Mouse (Mus musculus) neural tube, embryonic 12.5 days (tissue): ENCODE results near the gene Mrpl38. TPM values are rescaled to one million over a fixed set of nuclear protein-coding genes. Genes with fewer than 3 reads are reported as not detected.
"Not testable (repeated sequence)": the region's sequence is repeated elsewhere in the genome, so short reads cannot be mapped to it uniquely, and the experiment has no call there.

Experiments
- ATAC-seq: fragments of 200-750 bp; cut with Nextera tagmentation; 2 replicates; pipeline ENCODE4 v1.8.0; 2017; ENCODE audit warnings: low read depth, mild to moderate bottlenecking, moderate TSS enrichment, moderate library complexity; ENCODE audit not compliant: low FRiP score
- H3K27ac ChIP-seq: fragments of 300-500 bp; sonication (generic); 2 replicates; pipeline ENCODE4 v1.5.1; 2016
- H3K27me3 ChIP-seq: fragments of 300-500 bp; sonication (generic); replicated peaks from 2 replicates; pipeline ENCODE4 v1.6.1; 2016; ENCODE audit warnings: mild to moderate bottlenecking
- H3K36me3 ChIP-seq: fragments of 300-500 bp; sonication (generic); 2 replicates; pipeline ENCODE4 v1.6.1; 2016; ENCODE audit warnings: mild to moderate bottlenecking
- H3K4me1 ChIP-seq: fragments of 300-500 bp; sonication (generic); 2 replicates; pipeline ENCODE4 v1.6.1; 2016
- H3K4me2 ChIP-seq: fragments of 300-500 bp; sonication (generic); replicated peaks from 2 replicates; pipeline ENCODE4 v1.6.1; 2016; ENCODE audit warnings: mild to moderate bottlenecking
- H3K4me3 ChIP-seq: fragments of 300-500 bp; sonication (generic); 2 replicates; pipeline ENCODE4 v1.5.1; 2016
- H3K9ac ChIP-seq: fragments of 300-500 bp; sonication (generic); 2 replicates; pipeline ENCODE4 v1.6.1; 2016; ENCODE audit warnings: mild to moderate bottlenecking
- H3K9me3 ChIP-seq: fragments of 300-500 bp; sonication (generic); 2 replicates; pipeline ENCODE4 v1.6.1; 2016; ENCODE audit warnings: mild to moderate bottlenecking
- WGBS: fragments of 180-500 bp; shearing (Covaris S2); methylation state at CpG from one replicate; pipeline ENCODE4 v1.1.7; 2016; 5-methylcytosine and 5-hydroxymethylcytosine counted together
- polyA plus RNA-seq: library from polyadenylated mRNA; unstranded; fragments of >200 nt; fragmentation: Nextera tagmentation; extraction: Ambion mirVana; gene quantifications from 2 replicates; pipeline ENCODE4 v1.2.1, GENCODE M21; 2016

The Mrpl38 gene
- polyA plus RNA-seq, 1 experiment from 2014 or later = 83.7 TPM

DNA sequence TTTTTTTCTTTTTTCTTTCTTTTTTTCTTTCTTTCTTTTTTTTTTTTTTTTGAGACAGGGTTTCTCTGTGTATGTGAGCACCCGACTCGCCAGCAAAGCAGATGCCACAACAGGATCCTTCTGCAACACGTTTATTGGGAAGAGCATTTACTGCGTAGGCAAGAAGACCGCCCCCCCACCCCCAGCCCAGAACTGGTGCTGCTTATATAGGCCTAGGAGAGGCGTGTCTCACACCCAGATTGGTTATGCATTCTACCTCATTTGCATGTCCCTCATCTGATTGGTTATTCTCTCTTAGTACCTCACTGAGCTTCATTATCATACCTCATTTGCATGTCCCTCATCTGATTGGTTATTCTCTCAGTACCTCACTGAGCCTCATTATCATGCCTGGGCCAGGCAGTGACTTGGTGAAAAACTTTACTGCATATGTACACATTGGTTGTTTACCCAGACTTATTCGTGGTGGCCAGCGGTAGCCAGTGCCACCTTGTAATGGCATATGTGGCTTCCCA, 16.9 kb downstream of the Mrpl38 start:
- not testable (repeated sequence) for H3K9me3 ChIP-seq, H3K27ac ChIP-seq, H3K4me1 ChIP-seq, H3K27me3 ChIP-seq, H3K9ac ChIP-seq, H3K4me3 ChIP-seq, ATAC-seq, H3K4me2 ChIP-seq, H3K36me3 ChIP-seq
- 88% methylated on average over 8 of the region's 8 CpGs for WGBS

DNA sequence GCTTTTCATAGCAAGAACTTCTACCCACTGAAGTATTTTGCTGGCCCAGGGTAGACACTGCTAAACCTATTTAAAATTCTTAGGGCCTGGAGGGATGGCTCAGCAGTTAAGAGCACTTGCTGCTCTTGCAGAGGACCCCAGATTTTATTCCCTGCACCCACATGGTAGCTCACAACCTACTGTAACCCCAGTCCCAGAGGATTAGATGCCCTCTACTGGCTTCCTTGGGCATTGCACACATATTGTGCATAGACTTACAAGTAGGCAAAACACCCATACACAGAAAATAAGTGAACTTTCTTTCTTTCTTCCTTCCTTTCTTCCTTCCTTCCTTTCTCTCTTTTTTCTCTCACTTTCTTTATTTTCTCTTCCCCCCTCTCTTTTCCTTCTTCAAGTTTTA, 20.8 kb downstream of the Mrpl38 start:
- Histone ChIP-seq H3K9ac (no peak overlapping the region), H3K27ac (no peak overlapping the region), H3K9me3 (no peaks in the 10 kb centered on the region), H3K4me2 (no peak overlapping the region), H3K4me1 (no peaks in the 10 kb centered on the region), H3K36me3 (no peaks in the 10 kb centered on the region), H3K4me3 (no peak overlapping the region), H3K27me3 (no peaks in the 10 kb centered on the region)
- no peak for ATAC-seq

DNA sequence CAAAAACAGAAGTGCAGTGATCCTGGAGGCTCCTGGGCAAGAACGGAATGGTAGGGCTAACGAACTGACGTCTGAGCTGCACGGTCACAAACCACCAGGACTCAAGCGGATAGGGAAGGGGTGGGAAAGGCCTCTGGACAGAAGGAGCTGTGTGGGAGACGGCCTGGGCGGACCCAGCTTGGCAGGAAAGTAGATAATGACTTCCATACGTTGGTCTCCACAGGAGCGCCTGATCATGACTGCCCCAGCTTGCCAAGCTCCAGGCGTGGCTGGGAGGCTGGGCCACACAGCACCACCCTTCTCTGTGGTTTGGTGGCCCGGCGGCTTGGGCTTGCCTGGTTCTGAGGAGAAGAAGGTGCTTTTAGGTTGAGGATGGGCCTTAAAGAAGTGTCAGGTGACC, 21.4 kb downstream of the Mrpl38 start:
- 0 out of 2 replicates have a peak overlapping the region, but pooled peaks have one; percentile 1 for H3K4me3 ChIP-seq
- H3K4me1 ChIP-seq = no peaks in the 10 kb centered on the region
- no peaks in the 10 kb centered on the region for H3K36me3 ChIP-seq
- 72% methylated on average over 12 of the region's 12 CpGs for WGBS
- no peak overlapping the region for H3K27ac ChIP-seq
- no peak overlapping the region for H3K9ac ChIP-seq
- H3K27me3 ChIP-seq = no peaks in the 10 kb centered on the region
- no peak overlapping the region for H3K4me2 ChIP-seq
- no peaks in the 10 kb centered on the region for H3K9me3 ChIP-seq
- ATAC-seq = no peak

DNA sequence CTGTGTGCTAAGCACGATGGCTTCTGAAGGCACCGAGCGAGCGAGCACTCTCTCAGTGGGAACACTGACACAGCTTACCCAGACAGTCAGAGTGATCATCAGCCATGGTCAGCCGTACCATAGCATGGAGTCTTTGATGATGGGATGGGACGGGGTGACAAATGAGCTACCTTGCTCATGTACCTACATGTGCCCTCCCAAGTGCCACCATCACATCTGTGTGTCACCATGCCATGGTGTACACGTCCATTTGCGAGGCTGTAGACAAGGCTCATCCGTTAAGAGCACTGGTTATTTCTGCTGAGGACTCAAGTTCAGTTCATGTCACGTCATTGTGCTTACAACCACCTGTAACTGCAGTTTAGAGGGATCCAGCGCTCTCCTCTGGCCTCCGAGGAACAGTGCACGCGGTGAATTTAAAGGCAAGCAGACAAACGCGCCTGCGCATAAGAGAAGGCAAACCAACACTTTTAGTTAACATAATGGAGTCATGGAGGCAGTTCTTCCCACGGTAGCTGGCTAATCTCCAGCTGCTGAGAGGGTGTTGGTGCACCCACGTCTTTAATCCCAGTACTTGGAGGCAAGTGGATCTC, 27.0 kb downstream of the Mrpl38 start:
- no peak overlapping the region for H3K4me3 ChIP-seq
- H3K9me3 ChIP-seq = no peaks in the 10 kb centered on the region
- ATAC-seq = no peak
- H3K27ac ChIP-seq = no peak overlapping the region
- H3K4me1 ChIP-seq = peaks cover 20% of the 10 kb centered on the region
- no peak overlapping the region for H3K4me2 ChIP-seq
- peaks cover 53% of the 10 kb centered on the region for H3K27me3 ChIP-seq
- H3K9ac ChIP-seq = no peak overlapping the region
- WGBS = 85% methylated on average over 19 of the region's 19 CpGs
- H3K36me3 ChIP-seq = no peaks in the 10 kb centered on the region

DNA sequence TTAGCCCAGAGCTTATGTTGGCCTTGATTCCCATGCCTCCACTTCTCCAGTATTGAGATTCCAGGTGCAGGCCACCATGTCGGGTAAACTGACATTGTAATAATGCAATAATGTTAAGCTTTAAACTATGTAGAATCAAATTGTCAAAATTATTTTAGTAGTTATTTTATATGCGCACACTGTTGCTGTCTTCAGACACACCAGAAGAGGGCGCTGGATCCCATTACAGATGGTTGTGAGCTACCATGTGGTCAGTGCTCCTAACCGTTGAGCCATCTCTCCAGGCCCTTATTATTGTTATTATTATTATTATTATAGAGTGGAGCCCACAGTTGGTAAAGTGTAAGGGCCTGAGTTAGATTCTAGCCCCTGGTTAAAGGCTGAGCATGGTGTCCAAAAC, 27.6 kb downstream of the Mrpl38 start:
- Histone ChIP-seq H3K4me1 (peaks cover 26% of the 10 kb centered on the region), H3K4me2 (no peak overlapping the region), H3K27me3 (peaks cover 59% of the 10 kb centered on the region), H3K36me3 (no peaks in the 10 kb centered on the region), H3K9me3 (no peaks in the 10 kb centered on the region), H3K9ac (no peak overlapping the region), H3K4me3 (no peak overlapping the region), H3K27ac (no peak overlapping the region)
- ATAC-seq = no peak
- WGBS = 78% methylated on average over 4 of the region's 4 CpGs

DNA sequence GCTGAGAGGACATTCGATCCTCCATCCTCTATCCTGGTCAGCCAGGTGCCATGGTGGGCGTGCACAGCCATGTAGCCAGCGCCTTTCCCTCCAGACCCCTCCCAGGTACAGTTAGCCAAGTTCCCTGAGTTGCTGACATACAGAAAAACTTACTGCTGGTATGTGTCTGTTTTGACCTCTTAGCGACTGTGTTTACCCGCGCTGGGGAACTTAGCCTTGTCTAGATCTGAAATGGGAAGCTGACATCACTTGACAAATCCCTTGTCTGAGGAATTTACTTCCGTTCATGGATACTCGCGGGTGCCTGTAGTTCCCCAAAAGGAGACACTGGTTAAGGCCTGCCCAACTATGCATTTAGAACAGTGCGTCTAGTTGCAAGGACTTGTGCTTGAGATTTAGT, 28.1 kb downstream of the Mrpl38 start:
- Histone ChIP-seq H3K4me2 (peak overlapping the region; percentile 57), H3K9ac (no peak overlapping the region), H3K4me3 (peak overlapping the region; percentile 22), H3K9me3 (no peaks in the 10 kb centered on the region), H3K36me3 (no peaks in the 10 kb centered on the region), H3K4me1 (peaks cover 29% of the 10 kb centered on the region), H3K27me3 (peaks cover 64% of the 10 kb centered on the region), H3K27ac (no peak overlapping the region)
- no peak for ATAC-seq
- WGBS = 39% methylated on average over 10 of the region's 10 CpGs

DNA sequence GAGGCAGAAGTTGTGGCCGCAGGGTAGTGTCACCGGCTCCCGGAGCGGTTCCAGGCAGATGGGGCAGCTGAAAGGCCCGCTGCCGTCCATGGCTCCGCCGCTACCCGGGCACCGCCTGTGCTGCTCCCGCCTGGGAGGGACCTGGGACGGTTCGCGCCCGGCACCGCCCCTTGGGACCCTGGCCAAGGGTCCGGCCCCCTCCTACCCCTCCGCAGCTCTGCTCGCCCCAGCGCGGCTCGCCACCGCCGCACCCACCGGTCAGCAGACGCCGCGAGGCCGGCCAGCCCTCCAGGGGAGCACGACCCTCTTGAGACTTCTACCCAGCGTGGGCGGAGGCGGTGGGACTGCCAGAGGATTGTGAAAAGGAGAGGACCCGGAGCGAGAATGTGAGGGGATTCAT, 28.5 kb downstream of the Mrpl38 start:
- peak overlapping the region; percentile 38; the same call in 1 of the 2 replicates for H3K9ac ChIP-seq
- H3K4me3 ChIP-seq = peak overlapping the region; percentile 22
- H3K4me2 ChIP-seq = peak overlapping the region; percentile 57
- H3K27me3 ChIP-seq = peaks cover 68% of the 10 kb centered on the region
- ATAC-seq = no peak
- no peak overlapping the region for H3K27ac ChIP-seq
- H3K9me3 ChIP-seq = no peaks in the 10 kb centered on the region
- H3K36me3 ChIP-seq = no peaks in the 10 kb centered on the region
- peaks cover 29% of the 10 kb centered on the region for H3K4me1 ChIP-seq
- WGBS = 2% methylated on average over 35 of the region's 35 CpGs

DNA sequence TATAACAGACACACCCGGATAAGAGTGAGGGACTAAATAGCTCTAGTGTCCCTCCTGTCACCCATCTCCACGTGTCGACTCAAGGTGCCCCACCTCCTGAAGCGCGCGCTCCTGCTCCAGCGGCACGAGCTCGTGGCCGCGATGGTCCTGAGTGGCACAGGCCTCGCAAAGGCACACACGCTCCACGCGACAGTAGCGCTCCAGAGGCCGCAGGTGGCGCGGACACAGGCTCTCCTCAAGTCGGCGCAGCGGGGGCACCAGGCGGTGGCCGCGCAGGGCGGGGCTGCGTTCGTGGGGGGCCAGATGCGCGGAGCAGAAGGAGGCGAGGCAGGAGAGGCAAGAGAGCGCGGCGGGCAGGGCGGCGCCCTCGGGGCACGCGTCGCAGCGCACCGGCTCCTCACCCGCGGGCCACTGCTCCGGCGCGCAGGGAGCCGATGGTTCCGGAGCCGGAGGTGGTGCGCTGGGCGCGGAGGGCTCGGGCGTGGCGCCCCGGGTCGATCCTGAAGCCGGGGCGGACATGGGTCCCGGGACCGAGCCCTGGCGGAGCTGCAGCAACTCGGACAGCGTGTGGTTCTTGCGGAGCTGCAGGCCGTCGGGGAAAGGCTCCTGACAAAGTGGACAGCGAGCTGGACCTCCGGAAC, 29.1 kb downstream of the Mrpl38 start:
- Histone ChIP-seq H3K9ac (peak overlapping the region; percentile 38), H3K4me3 (peak overlapping the region; percentile 22), H3K4me2 (peak overlapping the region; percentile 57), H3K27me3 (peaks cover 68% of the 10 kb centered on the region), H3K4me1 (peaks cover 30% of the 10 kb centered on the region), H3K27ac (peak overlapping the region; percentile 15; the same call in 1 of the 2 replicates), H3K9me3 (no peaks in the 10 kb centered on the region), H3K36me3 (no peaks in the 10 kb centered on the region)
- WGBS = 2% methylated on average over 69 of the region's 70 CpGs
- no peak for ATAC-seq

DNA sequence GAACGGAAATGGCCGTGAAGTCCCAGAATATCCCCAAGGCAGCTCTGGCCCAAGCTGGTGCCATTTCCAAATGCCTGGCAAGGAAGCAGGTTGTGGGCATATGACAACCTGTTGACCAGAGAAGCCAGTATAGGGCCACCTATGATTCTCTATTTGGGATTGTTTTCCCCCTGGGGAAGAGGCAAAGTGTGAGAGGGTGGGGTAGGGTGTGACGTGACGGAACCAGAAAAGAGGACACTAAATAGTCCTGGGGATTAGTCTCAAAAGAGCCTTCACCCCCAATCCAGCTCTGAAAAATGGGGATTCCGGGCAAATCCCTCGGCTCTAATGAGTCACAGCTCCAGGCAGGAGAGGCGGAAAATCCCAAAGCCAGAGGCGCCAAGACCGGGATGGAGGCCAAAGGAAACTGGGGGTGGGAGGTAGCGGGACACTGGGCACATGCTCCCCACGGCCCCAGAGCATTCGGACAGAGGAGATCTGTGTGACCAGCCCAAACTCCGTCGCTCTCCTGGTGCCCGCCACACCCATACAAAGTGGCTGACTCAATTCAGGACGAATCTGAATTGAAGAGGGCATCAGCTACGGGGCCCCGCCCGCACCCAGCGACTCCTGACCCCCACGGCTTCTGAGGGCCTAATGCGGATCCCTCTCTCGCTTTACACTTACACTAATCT, 30.1 kb downstream of the Mrpl38 start:
- H3K9ac ChIP-seq = no peak overlapping the region
- H3K27me3 ChIP-seq = peaks cover 68% of the 10 kb centered on the region
- no peak overlapping the region for H3K27ac ChIP-seq
- H3K9me3 ChIP-seq = no peaks in the 10 kb centered on the region
- H3K4me1 ChIP-seq = peaks cover 40% of the 10 kb centered on the region
- no peak for ATAC-seq
- H3K4me2 ChIP-seq = peak overlapping the region; percentile 57
- no peaks in the 10 kb centered on the region for H3K36me3 ChIP-seq
- H3K4me3 ChIP-seq = peak overlapping the region; percentile 22; the same call in 1 of the 2 replicates
- 4% methylated on average over 23 of the region's 23 CpGs for WGBS

DNA sequence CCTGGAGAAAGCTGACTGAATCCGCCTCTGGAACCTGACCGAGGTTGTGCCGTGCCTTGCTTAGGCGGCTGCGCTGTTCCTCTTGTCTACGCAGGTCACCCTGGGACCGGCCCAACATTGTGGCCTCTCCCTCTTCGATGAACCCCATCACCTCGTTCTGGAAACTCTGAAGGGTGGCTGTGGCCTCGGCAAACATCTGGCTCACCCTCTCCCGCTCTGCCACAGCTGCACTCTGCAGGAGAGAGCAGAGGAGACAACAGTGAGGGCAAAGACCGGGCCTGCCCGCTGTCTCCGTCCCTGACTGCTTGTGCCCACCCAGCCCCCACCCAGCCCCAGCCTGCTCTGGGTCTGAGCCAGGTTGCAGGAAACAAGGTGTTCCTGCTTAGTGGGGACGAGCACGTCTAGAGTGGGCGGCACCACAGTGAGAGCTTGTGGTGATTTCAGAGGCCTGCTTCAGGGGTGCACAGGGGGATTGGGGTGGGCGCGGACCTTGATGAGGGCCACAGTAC, 30.8 kb downstream of the Mrpl38 start:
- peaks cover 68% of the 10 kb centered on the region for H3K27me3 ChIP-seq
- H3K9ac ChIP-seq = peak overlapping the region; percentile 17; the same call in 1 of the 2 replicates
- H3K4me1 ChIP-seq = peaks cover 45% of the 10 kb centered on the region
- H3K36me3 ChIP-seq = no peaks in the 10 kb centered on the region
- no peak for ATAC-seq
- no peak overlapping the region for H3K4me3 ChIP-seq
- no peak overlapping the region for H3K27ac ChIP-seq
- 8% methylated on average over 19 of the region's 19 CpGs for WGBS
- no peaks in the 10 kb centered on the region for H3K9me3 ChIP-seq
- peak overlapping the region; percentile 16; the same call in 1 of the 2 replicates for H3K4me2 ChIP-seq

DNA sequence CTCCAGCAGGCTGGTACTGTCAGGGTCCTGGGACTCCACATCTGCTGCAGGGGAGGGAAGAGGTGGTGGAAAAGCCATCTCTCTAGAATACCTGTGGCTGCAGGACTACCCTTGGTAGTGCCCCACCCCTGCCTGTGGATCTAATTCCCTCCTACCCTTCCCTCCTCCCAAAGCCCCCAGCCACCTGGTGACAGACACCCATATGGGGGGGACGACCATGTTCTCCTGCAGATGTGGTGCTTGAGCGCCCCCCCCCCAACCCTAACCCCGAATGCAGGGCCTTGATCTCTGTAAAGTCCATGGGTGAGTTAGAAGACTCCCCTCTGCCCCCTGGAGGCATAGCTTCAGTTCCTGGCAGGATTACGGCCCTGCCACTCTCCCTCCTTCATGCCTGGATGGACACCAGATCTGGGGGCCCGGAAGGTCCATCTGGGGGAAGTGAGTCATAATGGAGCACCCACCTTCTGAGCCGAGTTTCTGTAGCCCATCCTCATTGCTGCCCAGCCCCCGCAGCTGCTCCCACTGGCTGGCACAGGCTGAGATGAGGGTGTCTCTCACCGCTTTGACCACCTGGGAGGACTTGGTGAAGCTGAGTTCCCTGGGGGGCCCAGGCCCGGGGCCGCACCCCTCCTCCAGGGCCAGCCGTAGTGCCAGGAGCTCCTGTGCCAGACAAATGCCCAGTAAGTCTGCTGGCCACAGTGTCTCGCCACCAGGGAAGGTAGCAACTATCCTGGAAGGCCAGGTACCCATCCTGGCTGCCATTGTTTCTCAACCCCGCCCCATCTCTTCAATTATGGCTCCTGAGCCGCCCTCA, 31.5 kb downstream of the Mrpl38 start:
- H3K9me3 ChIP-seq = no peaks in the 10 kb centered on the region
- peaks cover 48% of the 10 kb centered on the region for H3K4me1 ChIP-seq
- H3K4me2 ChIP-seq = 0 out of 2 replicates have a peak overlapping the region, but pooled peaks have one; percentile 16
- no peak overlapping the region for H3K4me3 ChIP-seq
- 0 out of 2 replicates have a peak overlapping the region, but pooled peaks have one; percentile 17 for H3K9ac ChIP-seq
- WGBS = 19% methylated on average over 14 of the region's 14 CpGs
- H3K27me3 ChIP-seq = peaks cover 68% of the 10 kb centered on the region
- no peaks in the 10 kb centered on the region for H3K36me3 ChIP-seq
- ATAC-seq = no peak
- H3K27ac ChIP-seq = no peak overlapping the region
